Mouse (Mus musculus) olfactory bulb, adult 2 months (tissue): ENCODE measurements around the gene Map3k13.

Source experiments
- CTCF ChIP-seq: fragments of 200-500 bp; IDR thresholded peaks from 2 replicates; pipeline ENCODE4 v1.5.1; 2012; ENCODE audit warnings: low read depth, mild to moderate bottlenecking, low read length, moderate library complexity; ENCODE audit not compliant: insufficient read depth
- POLR2A ChIP-seq: fragments of 200-500 bp; IDR thresholded peaks from 2 replicates; pipeline ENCODE4 v1.6.1; 2012; ENCODE audit warnings: mild to moderate bottlenecking, low read depth, low read length, moderate library complexity; ENCODE audit not compliant: insufficient read depth

- no peak for TF ChIP-seq CTCF
- no peak for TF ChIP-seq POLR2A
Observed at GRCm38 (mm10) chr16:21976203-21976602, 182.1 kb downstream of the Map3k13 start.
